Mouse (Mus musculus) forebrain, embryonic 12.5 days (tissue): Measurements from ENCODE around the gene Hadh. TPM values are rescaled to one million over a fixed set of nuclear protein-coding genes. Genes with fewer than 3 reads are reported as not detected.

ENCODE experiments used
- ATAC-seq: fragments of 200-750 bp; cut with Nextera tagmentation; 2 replicates; pipeline ENCODE4 v1.8.0; 2017; ENCODE audit warnings: moderate TSS enrichment; ENCODE audit not compliant: low FRiP score
- H3K27ac ChIP-seq: fragments of 300-500 bp; sonication (generic); 2 replicates; pipeline ENCODE4 v1.5.1; 2016; ENCODE audit warnings: mild to moderate bottlenecking
- H3K27me3 ChIP-seq: fragments of 300-500 bp; sonication (generic); 2 replicates; pipeline ENCODE4 v1.6.1; 2016; ENCODE audit warnings: mild to moderate bottlenecking
- H3K36me3 ChIP-seq: fragments of 300-500 bp; sonication (generic); replicated peaks from 2 replicates; pipeline ENCODE4 v1.6.1; 2016; ENCODE audit warnings: mild to moderate bottlenecking
- H3K4me1 ChIP-seq: fragments of 300-500 bp; sonication (generic); 2 replicates; pipeline ENCODE4 v1.6.1; 2016
- H3K4me2 ChIP-seq: fragments of 300-500 bp; sonication (generic); 2 replicates; pipeline ENCODE4 v1.6.1; 2016; ENCODE audit warnings: mild to moderate bottlenecking, moderate library complexity
- H3K4me3 ChIP-seq: fragments of 300-500 bp; sonication (generic); replicated peaks from 2 replicates; pipeline ENCODE4 v1.5.1; 2016; ENCODE audit warnings: mild to moderate bottlenecking
- H3K9ac ChIP-seq: fragments of 300-500 bp; sonication (generic); 2 replicates; pipeline ENCODE4 v1.6.1; 2016; ENCODE audit warnings: mild to moderate bottlenecking
- H3K9me3 ChIP-seq: fragments of 300-500 bp; sonication (generic); 2 replicates; pipeline ENCODE4 v1.6.1; 2016
- WGBS: fragments of 180-500 bp; shearing (Covaris S2); methylation state at CpG from one replicate; pipeline ENCODE4 v1.1.7; 2016; 5-methylcytosine and 5-hydroxymethylcytosine counted together
- polyA plus RNA-seq: library from polyadenylated mRNA; unstranded; fragments of >200 nt; fragmentation: Nextera tagmentation; extraction: Ambion mirVana; gene quantifications from 2 replicates; pipeline ENCODE4 v1.2.1, GENCODE M21; 2016

Hadh gene
- polyA plus RNA-seq, 1 experiment from 2014 or later: 55.3 TPM

DNA sequence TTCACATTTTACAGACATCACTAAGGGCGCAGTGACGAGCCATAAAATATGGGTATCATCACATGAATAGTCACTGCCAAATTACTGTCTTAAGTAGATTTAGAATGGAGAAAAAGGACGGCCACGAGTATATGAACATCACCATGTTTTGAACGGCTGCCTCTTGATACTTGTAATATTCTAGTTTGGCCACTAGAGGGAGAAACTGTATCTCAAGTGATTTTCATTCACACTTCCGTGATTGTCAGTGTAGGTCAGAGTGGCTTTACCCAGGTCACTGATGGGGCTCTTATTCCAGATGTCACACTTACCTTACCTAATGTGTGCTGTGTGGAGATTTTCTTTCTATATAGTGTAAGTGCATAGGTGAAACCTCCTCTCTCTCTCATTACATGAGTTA, 28.0 kb upstream of the Hadh start:
- no peak overlapping the region for H3K4me3 ChIP-seq
- WGBS: 8% methylated on average over 6 of the region's 6 CpGs
- ATAC-seq: no peak
- H3K9ac ChIP-seq: no peak overlapping the region
- no peak overlapping the region for H3K4me2 ChIP-seq
- peaks cover 12% of the 10 kb centered on the region; the same call in 1 of the 2 replicates for H3K27me3 ChIP-seq
- peaks cover 5% of the 10 kb centered on the region; the same call in 1 of the 2 replicates for H3K4me1 ChIP-seq
- H3K9me3 ChIP-seq: no peaks in the 10 kb centered on the region
- H3K27ac ChIP-seq: no peak overlapping the region
- no peaks in the 10 kb centered on the region for H3K36me3 ChIP-seq

DNA sequence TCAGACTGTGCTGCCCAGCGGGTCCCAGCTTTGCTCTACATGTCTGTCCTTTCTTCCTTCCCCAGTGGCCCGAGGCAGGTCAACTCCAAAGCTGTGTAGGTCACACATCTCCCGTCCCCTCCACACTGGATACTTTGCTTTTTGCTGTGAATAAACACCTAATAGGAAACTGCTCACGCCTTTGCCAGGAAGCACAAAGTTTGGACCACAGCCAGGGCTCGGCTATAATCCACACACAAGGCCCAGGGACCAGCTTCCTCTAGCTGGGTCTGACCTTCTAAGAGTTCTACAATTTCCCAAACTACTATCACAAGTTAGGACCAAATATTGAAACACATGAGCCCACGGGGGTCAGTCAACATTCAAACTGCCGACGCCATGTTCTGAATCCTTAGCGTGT, 27.2 kb upstream of the Hadh start:
- Histone ChIP-seq H3K27me3 (peaks cover 8% of the 10 kb centered on the region; the same call in 1 of the 2 replicates), H3K36me3 (no peaks in the 10 kb centered on the region), H3K4me2 (no peak overlapping the region), H3K4me3 (no peak overlapping the region), H3K9ac (no peak overlapping the region), H3K27ac (no peak overlapping the region), H3K4me1 (peaks cover 5% of the 10 kb centered on the region; the same call in 1 of the 2 replicates), H3K9me3 (no peaks in the 10 kb centered on the region)
- WGBS: 83% methylated on average over 9 of the region's 9 CpGs
- ATAC-seq: no peak

DNA sequence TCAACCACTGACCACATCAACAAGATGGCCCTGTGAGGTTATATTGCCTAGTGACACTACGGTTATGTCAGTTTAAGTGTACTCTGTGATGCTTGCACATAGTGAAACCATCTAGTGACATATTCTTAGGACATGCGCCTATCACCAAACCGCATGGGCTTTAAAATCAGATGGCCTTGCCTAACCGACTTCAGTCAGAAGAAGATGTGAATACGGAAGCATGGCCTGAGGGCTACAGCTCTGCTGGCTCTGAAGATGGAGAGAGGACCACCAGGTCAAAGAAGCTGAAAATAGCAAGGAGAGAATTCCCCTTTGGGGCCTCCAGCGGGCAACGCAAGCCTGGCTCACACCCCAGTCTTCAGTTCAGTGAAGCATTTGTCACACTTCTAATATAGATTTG, 25.0 kb upstream of the Hadh start:
- 97% methylated on average over 7 of the region's 7 CpGs for WGBS
- Histone ChIP-seq H3K4me3 (no peak overlapping the region), H3K9ac (no peak overlapping the region), H3K27me3 (peaks cover 7% of the 10 kb centered on the region; the same call in 1 of the 2 replicates), H3K4me2 (no peak overlapping the region), H3K4me1 (no peaks in the 10 kb centered on the region), H3K9me3 (no peaks in the 10 kb centered on the region), H3K36me3 (no peaks in the 10 kb centered on the region), H3K27ac (no peak overlapping the region)
- ATAC-seq: no peak

DNA sequence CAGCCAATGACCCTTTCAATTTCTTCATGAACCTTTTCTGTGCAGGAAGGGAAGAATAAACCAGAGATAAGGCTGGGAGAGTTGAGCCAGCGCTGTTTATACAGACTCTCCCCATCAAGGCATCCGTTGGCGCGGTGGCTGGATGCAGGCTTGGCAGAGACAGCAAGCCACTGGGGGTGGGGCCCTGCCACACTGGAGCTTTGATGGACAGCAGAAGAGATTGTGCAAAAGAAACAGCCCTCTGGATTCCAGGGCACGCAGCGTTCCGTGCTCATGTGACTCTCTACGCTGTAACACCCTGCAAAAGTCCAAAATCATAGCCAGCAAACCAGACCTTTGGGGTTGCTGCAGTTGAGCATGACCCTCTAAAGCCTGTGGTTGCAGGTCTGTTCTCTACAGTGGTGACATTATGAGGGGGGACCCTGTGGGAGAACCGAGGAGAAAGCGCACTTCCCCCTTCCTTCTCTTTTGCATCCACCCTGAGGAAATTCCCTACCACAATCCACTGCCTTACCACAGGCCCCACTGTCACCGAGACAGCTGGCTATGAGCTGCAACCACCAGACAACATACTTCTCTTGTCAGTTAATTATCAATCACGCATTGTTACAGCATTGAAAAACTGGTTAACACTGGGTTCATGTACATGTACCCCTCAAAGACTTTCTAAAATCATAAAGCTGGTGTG, 23.8 kb upstream of the Hadh start:
- H3K4me3 ChIP-seq: no peak overlapping the region
- H3K4me2 ChIP-seq: no peak overlapping the region
- no peak for ATAC-seq
- H3K9me3 ChIP-seq: no peaks in the 10 kb centered on the region
- H3K27me3 ChIP-seq: no peaks in the 10 kb centered on the region
- H3K9ac ChIP-seq: no peak overlapping the region
- H3K36me3 ChIP-seq: no peaks in the 10 kb centered on the region
- no peaks in the 10 kb centered on the region for H3K4me1 ChIP-seq
- WGBS: 89% methylated on average over 12 of the region's 12 CpGs
- no peak overlapping the region for H3K27ac ChIP-seq

DNA sequence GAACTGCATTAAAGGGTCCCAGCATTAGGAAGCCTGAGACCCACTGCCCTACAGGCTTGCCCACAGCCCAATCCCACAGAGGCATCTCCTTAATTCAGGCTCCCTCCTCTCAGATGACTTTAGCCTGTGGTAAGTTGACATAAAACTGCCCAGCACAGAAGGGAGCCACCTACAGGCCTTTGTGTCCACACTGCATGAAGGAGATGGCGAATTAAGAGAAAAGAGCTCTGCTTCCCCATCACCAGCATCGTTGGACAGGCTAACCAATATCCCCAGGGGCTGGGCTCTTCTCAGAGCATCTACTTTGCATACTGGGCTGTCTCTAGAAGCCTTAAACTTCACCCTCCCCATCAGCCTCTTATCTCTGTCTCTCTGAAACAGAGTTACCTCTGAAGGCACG, 22.6 kb upstream of the Hadh start:
- 58% methylated on average over 3 of the region's 3 CpGs for WGBS

DNA sequence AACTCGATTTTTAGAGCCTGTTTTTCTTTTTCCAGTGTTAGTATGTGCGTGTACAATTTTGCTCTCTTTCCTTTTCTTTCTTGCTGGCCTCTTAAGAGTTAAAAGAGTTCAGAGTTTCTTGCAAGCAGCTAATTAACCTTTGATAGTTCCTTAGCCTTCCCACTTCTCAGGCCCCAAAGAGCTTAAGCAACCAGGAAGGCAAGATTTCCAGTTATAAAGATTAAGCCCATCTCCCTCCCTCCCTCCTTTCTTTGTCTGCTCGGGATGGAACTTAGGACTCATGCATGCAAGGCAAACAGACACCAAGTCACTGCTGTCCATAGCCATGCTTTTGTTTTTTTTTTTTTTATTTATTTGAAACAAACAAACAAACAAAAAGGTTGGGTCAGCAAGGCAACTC, 21.1 kb upstream of the Hadh start:
- H3K4me1 ChIP-seq: no peaks in the 10 kb centered on the region
- H3K9me3 ChIP-seq: no peaks in the 10 kb centered on the region
- no peak overlapping the region for H3K9ac ChIP-seq
- H3K4me3 ChIP-seq: no peak overlapping the region
- H3K4me2 ChIP-seq: no peak overlapping the region
- WGBS: 57% methylated on average over 3 of the region's 3 CpGs
- no peaks in the 10 kb centered on the region for H3K27me3 ChIP-seq
- H3K27ac ChIP-seq: no peak overlapping the region
- H3K36me3 ChIP-seq: no peaks in the 10 kb centered on the region
- no peak for ATAC-seq

More for the DNA sequence above, 22.6 kb upstream of the Hadh start:
- Histone ChIP-seq H3K4me1 (no peaks in the 10 kb centered on the region), H3K27ac (no peak overlapping the region), H3K36me3 (no peaks in the 10 kb centered on the region), H3K4me2 (no peak overlapping the region), H3K9ac (no peak overlapping the region), H3K4me3 (no peak overlapping the region), H3K9me3 (no peaks in the 10 kb centered on the region), H3K27me3 (no peaks in the 10 kb centered on the region)
- no peak for ATAC-seq

DNA sequence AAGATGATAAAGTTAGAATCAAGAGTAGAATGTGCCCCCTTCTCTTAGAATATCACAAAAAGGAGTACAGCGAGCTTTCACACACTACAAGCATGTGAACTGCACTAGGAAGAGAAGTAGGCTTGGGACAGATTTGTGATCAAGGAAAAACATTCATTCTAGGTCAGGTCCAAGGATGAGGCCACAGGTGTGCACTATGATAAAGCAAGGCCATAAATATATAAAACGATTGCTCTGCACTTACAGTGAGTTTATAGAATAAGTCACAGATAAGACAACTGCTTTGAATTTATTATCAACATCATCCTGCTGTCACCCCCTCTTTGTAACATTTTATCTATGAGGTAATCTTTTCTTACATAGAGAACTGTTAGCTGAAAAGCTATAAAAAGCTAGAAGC, 20.4 kb upstream of the Hadh start:
- Histone ChIP-seq H3K4me3 (no peak overlapping the region), H3K9me3 (no peaks in the 10 kb centered on the region), H3K36me3 (no peaks in the 10 kb centered on the region), H3K4me2 (no peak overlapping the region), H3K27me3 (no peaks in the 10 kb centered on the region), H3K9ac (no peak overlapping the region), H3K27ac (no peak overlapping the region), H3K4me1 (no peaks in the 10 kb centered on the region)
- ATAC-seq: no peak
- WGBS: 95% methylated on average over 2 of the region's 2 CpGs

DNA sequence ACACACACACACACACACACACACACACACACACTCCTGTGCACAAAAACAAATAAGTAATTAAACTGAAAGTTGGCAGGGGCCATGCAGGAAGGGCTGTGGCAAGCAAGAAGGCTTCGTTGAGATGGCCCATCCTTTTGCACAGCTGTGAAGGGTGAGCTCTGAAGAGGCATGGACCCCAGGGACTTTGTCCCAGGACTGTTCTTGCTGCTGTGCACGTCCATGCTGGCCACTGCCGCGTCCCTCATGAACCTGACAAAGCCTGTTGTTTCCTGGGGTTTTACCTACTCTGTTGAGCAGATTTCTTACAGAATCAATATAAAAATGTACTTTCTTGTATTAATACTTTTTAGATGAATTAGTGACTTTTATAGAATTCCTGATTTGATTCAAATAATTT, 20.0 kb upstream of the Hadh start:
- 83% methylated on average over 4 of the region's 4 CpGs for WGBS
- Histone ChIP-seq H3K4me1 (no peaks in the 10 kb centered on the region), H3K9me3 (no peaks in the 10 kb centered on the region), H3K36me3 (no peaks in the 10 kb centered on the region), H3K27me3 (no peaks in the 10 kb centered on the region), H3K4me2 (no peak overlapping the region), H3K9ac (no peak overlapping the region), H3K27ac (no peak overlapping the region), H3K4me3 (no peak overlapping the region)
- ATAC-seq: no peak

DNA sequence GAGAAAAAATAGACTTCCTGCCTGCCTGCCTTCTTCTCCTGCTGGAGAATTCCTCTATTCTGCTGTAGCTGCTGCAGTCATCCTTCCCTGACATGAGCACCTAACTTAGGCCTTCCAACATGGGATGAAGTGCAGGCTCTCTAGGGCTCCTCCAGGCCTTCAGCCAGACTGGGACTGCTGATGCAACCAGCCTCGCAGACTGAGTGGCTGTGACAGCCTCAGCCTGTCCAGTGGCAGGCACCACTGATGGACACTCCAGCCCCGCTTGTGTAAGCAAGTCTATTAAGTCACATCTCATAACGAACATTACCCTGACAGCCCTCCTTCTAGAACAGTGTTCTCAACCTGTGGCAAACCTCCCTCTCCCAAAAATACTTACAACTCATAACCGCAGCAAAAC, 2.2 kb upstream of the Hadh start:
- peaks cover 5% of the 10 kb centered on the region; the same call in 1 of the 2 replicates for H3K9me3 ChIP-seq
- no peaks in the 10 kb centered on the region for H3K36me3 ChIP-seq
- no peak overlapping the region for H3K27ac ChIP-seq
- ATAC-seq: no peak
- H3K9ac ChIP-seq: no peak overlapping the region
- H3K4me3 ChIP-seq: no peak overlapping the region
- H3K27me3 ChIP-seq: no peaks in the 10 kb centered on the region
- no peak overlapping the region for H3K4me2 ChIP-seq
- whole genome bisulfite sequencing: 90% methylated on average over 4 of the region's 4 CpGs
- H3K4me1 ChIP-seq: peaks cover 17% of the 10 kb centered on the region

DNA sequence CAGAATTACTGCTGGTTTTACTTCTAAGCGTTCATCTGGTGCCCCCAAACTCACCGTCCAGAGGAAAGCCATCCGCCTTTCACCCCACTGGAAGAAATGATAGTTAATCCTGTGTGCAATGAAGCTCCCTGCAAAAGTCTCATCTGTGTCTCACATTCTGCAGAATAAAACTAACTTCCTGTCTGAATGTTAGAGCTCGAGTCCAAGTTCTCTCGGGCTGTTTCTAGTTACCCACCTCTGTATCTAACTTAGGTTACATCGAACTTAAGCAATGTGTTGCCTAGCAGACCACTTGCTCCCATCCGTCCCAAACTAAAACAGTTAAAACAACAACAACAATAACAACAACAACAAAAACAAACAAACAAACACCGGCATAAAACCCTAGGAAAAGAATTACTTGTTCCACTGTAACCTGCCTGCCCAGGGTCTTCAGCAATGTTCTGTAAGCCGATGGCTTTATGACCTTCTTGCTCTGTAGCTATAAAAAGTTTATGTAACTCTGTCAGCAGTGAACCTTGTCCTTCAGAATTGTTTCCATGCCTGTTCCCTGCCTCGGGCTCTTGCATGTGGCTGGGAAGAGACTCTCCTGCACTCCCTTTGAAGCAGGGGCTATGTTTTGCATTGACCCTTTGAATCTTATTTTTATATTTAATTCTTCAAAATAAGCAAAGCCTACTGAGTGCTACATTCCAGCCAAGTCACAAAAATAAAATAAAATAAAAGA, 636 bp upstream of the Hadh start:
- Histone ChIP-seq H3K9me3 (no peaks in the 10 kb centered on the region), H3K9ac (peak overlapping the region; percentile 71), H3K4me2 (peak overlapping the region; percentile 87), H3K4me3 (peak overlapping the region; percentile 65), H3K4me1 (peaks cover 17% of the 10 kb centered on the region), H3K36me3 (no peaks in the 10 kb centered on the region), H3K27ac (no peak overlapping the region), H3K27me3 (no peaks in the 10 kb centered on the region)
- ATAC-seq: no peak; the same call in 1 of the 2 replicates
- WGBS: 66% methylated on average over 10 of the region's 10 CpGs

DNA sequence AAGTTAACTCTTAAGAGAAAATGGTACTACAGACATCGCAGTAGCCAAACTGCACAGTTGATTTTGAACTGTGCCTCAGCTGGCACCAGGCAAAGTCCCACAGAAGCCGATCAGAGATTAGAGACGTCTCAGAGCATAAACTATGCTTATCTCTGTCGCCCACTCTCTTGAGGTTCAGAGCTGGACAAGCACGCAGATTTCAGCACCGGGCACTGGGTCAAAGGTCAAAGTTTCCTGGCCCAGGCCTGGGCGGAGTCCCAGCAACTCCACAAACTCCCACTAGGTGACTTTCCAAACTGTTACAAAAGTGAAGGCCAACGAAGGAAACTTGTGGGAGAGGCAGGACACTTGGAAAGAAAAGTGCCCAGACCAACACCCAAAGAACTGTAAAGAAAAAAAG, 744 bp downstream of the Hadh start:
- H3K36me3 ChIP-seq: no peaks in the 10 kb centered on the region
- H3K4me3 ChIP-seq: peak overlapping the region; percentile 65
- no peaks in the 10 kb centered on the region for H3K27me3 ChIP-seq
- ATAC-seq: peak; percentile 31; the same call in 1 of the 2 replicates
- peaks cover 17% of the 10 kb centered on the region for H3K4me1 ChIP-seq
- H3K9ac ChIP-seq: peak overlapping the region; percentile 71
- WGBS: 8% methylated on average over 8 of the region's 8 CpGs
- no peaks in the 10 kb centered on the region for H3K9me3 ChIP-seq
- H3K4me2 ChIP-seq: peak overlapping the region; percentile 87
- no peak overlapping the region for H3K27ac ChIP-seq

DNA sequence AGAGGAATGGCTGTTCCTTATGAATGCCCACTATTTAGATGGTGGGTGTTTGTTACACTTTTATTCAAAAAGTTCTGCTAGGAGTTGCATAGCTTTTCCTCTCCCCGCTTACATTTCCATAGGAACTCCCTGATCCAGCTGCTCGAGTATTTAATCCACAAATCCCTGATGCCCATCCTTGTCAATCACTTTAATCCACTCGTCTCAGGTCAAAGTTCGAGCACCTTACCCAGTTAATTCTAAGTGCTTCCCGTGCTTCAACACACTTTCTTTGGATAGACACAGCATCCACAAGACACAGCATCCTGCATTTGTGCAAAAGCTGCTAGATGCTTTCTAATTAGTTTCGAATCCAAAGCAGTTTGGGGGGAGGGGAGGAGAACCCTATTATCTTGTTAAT, 1.5 kb downstream of the Hadh start:
- H3K4me3 ChIP-seq: no peak overlapping the region
- ATAC-seq: no peak
- no peaks in the 10 kb centered on the region for H3K27me3 ChIP-seq
- H3K27ac ChIP-seq: no peak overlapping the region
- H3K36me3 ChIP-seq: no peaks in the 10 kb centered on the region
- H3K9me3 ChIP-seq: no peaks in the 10 kb centered on the region
- no peak overlapping the region for H3K9ac ChIP-seq
- WGBS: 15% methylated on average over 6 of the region's 6 CpGs
- H3K4me2 ChIP-seq: peak overlapping the region; percentile 87
- H3K4me1 ChIP-seq: peaks cover 17% of the 10 kb centered on the region
